Mouse (Mus musculus) layer of hippocampus, adult 18-20 months (tissue): ENCODE measurements around the gene Slit3. TPM values are rescaled to one million over a fixed set of nuclear protein-coding genes. Genes with fewer than 3 reads are reported as not detected.
A peak's percentile ranks its signal among the peaks of the same experiment; 100 is the strongest.

Source experiments
- DNase-seq, 2 experiments: peaks; one replicate each; pipeline ENCODE4 v3.0.0; 2022; ENCODE audit warnings: low spot score in 2 of 2
- total RNA-seq, 2 experiments: library from RNA; stranded (reverse); gene quantifications; 2 replicates each; pipeline ENCODE4 v1.2.3; 2021

Slit3 gene
- total RNA-seq, 2 experiments from 2014 or later: 91.5 to 93.5 TPM

DNA sequence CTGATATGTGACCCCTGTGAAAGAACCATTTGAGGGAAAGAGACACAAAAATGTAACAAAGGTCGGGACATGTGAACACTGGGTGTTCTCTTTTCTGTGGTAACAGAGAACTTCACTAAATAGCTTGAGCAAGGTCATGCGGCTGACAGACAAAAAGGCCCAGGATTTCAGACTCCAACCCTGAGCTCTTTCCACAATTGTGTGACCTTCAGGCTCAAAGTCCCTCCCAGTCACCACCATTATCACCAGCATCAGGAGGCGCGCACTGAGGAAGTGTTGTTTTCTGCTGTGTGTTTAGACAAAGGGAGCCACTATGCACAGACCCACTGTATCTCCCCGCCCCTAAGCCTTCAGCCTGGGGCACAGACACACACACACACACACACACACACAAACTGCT lies 181.2 kb downstream of the Slit3 start:
- no peak for DNase-seq

DNA sequence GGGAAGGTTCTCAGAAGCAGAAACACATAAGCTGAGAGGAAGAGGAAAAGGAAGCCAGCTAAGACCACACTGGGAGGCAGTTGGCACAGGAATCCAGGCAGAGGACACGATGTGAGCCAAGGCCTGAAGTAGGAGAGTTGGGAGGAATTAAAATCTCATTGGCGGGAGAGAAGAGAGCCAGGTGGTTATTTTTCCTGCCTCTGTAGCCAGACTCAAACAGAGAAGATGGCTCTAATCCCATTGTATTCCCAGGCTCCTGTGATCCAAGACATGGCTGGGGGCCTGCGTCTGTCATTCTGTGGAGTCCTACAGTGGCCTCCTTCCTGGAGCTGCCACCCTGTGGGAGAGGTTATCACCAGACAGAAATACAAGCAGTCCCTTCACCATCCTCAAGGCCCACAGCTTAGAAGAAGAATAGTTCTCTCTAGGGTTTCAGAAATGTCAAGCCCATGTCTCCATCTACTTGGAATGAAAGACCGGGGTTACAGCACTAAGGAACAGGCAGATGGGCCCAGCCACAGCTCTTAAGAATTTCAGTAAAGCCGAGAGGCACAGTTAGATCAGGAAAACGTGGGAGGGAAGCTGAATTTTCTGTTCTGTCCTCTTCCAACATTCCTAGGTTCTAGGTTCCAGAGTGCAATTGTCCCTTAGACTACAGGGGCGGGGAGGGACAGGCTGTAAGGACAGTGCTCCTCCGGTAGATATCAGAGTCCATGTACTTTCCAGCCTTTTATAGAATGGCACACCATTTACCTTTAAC lies 183.4 kb downstream of the Slit3 start:
- DNase-seq: peak in 1 of 2 experiments; percentile 32

DNA sequence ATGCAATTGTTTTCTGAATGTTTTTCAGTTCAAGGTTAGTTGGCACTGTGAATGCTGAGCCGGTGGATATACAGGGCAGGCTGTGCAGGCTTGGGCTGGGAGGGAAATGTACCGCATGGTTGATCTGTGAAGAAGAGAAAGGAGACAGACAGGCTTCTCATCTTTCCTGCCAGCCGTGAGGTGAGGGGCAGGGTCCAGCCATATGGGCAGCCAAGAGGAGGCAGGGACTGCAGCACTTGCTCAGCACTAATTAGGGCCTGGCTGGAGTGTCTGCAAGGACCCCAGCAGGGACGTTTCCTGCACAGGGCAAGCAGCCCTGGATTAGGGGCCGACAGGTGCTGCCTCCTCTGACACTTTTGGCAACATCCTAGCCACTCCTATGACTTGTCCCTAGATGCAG lies 184.1 kb downstream of the Slit3 start:
- no peak for DNase-seq

DNA sequence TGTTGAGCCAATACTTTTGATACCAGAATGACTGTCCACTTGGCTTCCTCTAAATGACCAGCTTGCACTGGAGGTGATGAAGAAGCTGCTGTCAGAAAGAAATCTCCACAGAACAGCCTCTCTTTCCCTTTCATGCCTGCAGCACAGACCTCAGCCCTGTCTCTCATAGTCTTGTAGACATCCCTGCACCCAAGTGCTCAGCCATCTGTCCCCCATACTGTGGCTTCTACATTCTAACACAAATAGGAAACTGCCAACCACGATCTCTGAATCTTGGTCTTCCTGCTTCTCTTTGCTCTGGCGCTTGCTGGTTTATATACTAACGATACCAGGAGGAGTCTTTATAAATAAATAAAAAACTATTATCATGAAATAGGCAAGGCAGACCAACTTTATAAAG lies 184.9 kb downstream of the Slit3 start:
- peak; percentile 50 to 77 for DNase-seq

DNA sequence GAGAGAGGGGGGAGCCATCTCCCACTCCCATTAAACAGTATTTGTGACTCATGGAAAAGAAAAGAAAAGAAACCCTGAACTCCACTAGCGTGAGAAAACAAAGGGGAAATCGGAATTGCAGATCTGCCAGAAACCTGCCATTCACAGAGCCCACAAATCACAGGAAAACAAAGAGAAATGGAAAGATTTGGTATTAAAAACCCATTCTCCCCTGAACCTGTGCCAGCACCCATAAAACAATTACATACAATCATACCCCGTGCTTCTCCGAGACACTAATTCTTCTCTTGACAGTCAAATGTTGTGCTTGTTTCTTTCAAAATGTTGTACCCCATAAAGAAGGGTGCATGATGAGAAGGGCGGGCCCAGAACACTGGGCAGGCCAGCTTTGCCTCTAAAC lies 185.9 kb downstream of the Slit3 start:
- no peak for DNase-seq

DNA sequence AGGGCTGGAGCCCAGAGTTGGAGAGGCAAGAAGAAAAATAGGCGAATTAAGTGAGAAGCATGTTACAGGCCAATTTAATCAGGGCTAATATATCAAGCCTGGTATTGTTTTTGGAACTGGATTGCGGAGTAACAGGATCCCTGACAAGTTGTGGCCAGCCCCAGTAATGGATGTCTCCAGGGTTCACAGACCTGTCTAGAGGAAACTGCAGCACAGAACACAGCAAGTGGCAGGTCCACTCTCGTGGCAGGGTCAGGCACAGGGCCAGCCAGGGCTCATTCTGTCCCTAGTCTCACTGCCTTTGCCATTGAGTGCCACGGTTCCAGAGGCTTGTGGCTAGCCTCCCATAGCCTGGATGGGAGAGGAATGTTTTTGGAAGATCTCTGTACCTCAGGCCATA lies 187.0 kb downstream of the Slit3 start:
- DNase-seq: no peak

DNA sequence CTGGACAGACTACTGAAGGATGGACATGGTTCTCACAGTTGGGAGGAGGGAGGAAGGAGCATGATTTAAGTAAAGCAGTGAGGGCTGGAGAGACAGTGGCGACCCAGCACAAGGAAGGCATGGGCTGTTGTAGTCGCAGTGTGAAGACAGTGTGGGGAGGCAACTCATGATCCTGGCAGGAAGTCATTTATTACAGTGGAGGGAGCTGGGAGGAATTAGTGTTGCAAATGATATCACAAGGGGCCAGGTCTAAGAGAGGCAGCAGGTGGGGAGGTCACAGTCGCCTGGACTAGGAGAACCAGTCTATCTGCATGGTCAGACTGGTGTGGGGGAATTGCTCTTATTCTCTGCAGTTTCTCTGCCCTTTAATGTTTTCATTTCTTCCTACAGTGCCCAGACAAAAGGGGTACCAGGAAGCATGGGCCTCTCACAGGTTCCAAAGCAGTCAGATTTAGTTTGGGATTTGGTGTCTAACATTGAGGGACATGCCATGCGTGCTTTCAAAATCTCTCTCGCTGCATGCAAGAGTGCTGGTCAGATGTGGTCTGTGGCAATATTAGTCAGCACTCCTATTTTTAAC lies 194.5 kb downstream of the Slit3 start:
- DNase-seq: no peak

DNA sequence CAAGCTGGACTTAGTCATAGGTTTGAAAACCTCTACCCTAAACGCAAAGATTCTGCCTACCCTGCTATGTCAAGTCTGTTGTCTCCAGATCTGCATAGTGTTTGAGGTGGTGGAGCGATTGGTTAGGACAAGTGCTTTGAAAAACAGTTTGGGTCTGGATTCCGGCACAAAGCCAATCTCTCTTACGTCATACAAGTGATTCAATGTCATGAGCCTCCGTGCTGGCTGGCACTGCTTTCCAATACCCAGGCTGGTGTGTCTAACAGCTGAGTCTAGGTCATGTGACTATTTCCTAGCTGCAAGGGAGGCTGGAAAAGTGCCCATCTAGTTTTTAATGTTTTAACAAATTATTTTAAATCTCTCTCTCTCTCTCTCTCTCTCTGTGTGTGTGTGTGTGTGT lies 196.2 kb downstream of the Slit3 start:
- peak in 1 of 2 experiments; percentile 61 for DNase-seq

DNA sequence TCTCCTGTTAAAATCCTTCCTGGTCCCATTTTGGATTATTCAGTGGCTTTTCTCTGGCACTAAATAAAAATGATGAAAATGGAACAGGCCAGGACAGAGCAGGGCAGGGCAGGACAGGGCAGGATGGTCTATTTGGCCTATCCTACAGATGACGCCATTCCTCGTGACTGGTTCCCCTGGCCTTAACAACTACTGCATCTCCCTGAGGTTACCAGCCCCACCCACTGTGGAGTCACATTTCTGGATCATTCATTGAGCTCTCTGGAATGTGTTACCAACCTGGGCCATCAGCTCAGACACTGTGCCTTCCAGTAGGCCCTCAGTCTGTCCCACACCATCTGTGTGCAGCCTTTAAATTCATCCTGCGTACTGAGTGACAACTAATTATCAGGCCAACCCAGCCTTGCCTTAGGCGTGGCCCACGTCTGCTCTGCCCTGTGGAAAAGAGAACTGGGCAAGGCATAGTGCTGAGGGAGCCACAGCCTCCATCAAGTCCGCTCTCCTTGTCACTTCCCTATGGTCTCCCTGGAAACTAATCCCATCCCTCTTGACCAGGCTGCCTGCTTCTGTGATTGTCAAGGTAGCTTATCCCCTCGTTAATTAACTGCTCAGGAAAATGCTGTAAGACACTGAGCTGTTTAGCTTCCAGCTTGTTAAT lies 196.9 kb downstream of the Slit3 start:
- peak in 1 of 2 experiments; percentile 38 for DNase-seq

DNA sequence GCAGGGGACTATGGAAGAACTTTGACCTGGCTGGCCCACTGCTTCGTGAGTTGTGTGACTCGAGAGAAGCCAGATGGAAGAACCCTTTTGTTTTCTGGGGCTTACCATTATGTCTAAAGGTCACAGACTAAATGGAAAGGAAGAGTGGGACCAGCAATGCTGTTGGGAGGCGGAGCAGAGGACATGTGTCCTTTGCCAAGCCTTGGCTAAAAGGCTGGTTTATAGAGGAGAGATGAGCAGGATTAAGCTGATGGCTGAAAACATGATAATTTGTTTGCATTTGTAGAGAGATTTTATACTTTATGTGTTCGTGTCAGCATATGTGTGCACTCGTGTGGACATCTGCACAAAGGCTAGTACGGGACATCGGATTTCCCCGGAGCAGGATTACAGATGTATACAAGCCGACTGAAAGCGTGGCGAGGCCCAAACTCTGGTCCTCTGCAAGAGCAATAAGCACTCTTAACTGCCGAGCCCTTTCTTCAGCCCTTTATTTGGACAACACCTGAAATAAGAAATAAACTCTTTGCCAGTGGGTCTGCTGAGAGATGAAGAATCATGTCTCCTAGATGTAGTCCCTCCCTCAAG lies 197.5 kb downstream of the Slit3 start:
- no peak for DNase-seq

DNA sequence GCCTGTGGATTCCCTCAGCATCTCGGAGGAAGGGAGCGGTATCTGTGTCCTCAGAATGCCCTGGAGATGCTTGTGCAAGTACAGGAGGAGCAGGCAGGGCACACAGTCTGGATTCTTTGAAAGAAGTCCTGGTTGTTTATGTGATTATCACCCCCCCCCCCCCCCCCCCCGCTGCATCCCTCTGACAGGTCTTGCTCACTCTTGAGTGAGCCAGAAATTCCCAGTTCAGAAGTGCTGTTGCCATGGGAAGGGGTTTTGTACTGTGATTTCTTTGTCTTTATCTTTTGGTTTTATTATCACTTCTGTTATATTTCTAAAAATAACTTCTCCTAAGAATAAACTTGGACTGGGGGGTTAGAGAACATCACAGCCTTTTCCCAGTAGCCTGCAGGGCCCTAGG lies 199.5 kb downstream of the Slit3 start:
- DNase-seq: no peak

DNA sequence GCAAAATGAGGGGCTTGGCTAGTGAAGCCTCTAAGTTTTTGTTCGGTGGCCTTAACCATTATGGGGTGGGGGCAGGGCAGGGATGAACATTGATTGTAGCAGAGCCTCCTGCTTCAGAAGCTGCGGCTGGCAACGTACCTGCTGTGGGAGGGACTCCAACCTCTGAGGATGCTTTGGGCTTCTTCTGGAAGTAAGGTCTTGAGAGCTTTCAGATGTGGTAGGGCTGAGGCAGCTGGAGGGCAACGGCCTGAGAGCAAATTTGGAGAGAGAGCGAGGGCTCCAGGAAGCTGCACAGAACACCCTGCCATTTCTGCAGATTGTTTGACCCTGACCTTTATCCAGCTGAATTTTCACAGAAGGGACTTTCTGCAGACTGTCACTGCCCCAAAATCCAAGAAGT lies 203.4 kb downstream of the Slit3 start:
- DNase-seq: no peak

DNA sequence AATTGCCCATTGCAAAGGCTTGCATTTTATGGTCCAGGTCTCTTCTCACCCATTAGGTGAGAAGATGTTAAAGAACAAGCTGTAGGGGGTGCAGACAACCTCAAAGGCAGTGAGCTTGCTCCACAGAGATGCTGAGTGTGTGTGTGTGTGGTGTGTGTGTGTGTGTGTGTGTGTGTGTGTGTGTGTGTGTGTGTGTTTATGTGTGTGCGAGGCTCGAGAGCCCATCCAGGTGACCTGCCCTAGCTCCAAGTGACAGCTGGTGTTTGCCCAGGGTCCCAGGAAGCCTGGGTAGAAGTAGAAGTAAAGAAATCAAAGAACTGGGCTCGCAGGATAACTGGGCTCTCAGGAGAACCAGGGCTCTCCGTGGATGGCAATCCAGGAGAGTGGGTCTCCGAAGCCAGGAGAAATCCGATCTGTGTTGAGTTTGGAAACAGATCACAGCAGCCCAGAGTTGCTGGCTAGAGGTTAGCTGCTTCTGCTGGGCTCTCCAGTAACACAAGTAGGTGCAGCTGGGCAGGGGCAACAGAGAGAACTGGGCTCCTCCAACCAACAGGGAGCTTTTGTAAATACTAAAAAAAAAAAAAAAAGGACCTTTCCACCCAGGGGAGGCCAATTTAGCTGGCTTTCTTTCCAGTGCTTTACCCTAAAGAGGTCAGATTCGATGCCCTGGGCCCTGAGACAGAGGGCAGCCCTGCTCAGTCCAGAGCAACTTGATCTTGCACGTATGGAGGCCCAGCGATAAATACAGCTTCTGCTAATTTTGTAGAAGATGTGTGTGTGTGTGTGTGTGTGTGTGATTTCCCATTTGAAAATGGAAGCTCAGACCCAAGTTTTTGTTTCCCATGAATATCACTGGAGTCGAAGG lies 204.3 kb downstream of the Slit3 start:
- DNase-seq: no peak

DNA sequence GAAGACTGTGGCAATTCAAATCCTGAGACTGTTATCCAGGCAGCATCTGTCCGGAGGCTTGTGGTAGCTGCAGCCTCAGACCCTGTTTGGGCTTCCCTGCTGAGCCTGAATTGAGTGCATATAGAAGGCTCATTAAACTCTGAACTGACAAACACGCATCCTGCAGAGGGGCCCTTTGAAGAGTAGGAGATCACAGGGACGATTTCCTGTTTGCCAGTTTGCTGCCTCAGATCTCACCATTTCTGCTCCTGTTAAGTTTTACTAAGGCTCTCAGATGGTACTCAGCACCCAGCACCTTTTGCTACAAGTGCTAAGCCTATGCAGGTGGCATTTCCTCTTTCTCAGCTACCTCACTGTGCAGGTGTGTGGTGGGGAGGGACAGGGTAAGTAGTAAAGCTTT lies 205.3 kb downstream of the Slit3 start:
- no peak for DNase-seq

DNA sequence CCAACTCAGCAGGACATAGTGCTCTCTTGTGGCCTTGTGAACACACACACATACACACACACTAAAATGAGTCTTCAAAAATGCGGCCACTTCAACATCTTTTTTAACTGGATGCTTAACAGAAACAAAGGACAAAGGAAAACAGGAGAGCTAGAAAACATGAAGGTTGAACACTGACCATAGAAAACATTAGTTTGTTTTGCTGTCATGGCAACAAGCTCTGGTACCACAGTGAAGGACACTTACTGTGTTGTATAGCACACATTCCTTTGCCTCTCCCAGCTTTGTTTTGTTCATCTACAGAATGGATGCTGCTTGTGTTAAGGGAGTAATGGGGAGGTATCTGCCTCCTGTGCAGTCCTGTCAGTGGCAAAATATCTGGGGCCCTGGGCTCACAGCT lies 206.9 kb downstream of the Slit3 start:
- no peak for DNase-seq

DNA sequence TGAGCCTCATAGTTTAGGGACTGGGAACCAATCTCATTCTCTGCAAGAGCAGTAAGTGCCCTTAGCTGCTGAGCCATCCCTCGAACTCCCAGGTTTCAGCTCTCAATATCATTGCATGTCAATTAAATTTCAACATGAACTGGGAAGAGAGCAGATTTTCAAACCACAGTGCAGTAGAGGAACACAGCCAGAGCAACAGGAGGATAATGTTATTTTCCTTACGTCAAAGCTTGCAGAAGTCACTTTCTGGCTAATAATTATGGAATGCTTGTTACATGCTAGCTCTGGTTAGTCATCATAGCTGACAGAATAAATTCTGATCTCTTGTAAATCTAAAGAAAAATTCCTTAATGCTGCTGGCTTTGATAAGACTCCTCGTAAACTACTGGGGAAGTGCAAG lies 210.5 kb downstream of the Slit3 start:
- no peak for DNase-seq

DNA sequence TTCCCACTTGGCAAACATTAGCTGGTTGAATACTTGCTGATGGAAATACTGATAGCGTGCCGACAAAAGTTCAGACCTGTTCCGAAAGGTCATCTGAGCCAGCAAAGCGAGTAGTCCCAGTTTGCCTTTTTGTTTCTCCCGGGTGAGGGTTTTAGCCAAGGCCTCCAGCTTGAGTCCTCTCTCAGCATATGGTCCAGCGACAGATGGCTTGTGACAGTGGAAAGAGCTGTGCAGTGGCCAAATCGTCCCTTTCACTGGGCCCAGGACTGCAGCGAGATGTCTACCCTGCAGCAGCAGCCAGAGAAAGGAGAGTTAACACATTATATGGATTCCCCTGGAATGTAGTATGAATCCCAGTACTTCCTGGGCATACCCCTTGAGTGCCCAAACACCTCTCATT lies 215.5 kb downstream of the Slit3 start:
- no peak for DNase-seq

DNA sequence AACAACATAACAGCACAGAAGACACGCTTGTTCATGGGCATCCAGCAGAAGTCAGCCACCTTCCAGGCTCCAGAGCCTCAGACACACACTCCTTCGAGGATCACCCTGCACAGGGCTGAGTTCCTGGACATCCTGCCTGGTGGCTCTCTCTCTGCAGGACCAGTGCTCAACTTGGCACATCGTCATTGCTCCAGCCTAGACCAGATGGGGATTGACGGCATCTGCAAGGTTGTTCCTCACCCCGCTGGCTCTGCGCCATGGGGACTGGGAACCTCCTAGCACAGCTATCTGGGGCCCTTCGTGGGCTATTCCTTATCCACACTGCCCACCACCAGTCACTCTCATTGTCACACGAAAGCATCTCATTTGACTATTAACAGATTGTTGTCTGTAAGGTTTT lies 216.5 kb downstream of the Slit3 start:
- no peak for DNase-seq

DNA sequence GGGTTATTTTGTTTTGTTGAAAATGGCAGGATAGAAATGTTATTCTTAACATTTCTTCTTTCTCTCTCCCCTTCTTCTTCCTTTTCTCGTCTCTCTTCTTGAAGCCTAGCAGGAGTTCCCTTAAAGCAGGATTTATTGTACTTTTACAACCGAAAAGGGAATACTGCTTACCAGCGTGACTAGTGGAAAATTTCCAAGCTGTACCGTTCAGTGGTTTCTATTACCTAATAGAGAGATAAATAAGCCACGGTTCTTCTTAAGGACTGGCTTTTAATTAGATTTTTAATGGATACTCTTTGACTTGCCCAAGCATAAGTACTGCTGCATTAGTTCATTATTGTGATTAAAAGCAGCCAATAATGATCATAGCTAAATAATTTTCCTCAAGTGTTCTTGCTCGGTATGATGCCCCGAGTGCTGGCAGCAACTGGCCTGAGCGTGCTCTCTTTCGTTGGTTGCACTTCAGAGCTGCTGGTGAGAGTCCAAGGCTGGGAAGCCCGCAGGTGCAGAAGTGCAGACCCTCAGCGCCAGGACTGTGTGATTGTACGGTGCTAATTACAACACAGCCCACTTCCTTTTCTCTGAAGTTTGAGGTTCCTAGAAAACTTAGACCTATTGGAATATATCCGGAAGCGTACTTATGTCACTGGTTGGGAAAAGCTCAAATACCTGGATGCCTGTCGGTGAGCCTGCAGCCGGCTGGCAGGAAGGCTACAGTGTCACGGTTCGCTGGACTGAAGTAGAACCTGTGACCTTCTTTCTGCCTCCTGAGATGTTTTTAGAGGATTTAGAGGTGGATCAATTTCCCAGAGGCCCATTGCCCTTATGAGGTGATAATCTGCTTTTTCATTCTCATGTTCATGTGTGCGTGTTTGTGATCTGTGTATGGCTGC lies 217.1 kb downstream of the Slit3 start:
- no peak for DNase-seq

DNA sequence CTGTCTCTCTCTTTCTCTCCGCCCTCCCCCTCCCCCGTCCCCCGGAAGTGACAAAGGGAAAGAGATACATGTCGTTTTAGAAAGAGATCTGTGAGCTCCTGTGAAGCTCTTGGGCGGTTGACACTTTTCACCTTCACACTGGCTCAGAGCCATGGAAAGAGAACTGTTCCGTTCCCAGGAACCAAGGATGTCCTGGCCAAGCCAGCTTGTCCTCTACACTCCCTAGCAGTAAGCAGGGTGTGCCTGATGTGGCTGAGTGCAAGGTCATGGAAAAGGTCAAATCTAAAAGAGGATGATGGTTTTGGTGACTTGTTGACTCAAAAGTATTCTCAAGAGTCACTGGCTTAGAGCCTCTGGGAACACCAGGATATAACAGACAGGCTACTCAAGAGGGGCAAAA lies 219.7 kb downstream of the Slit3 start:
- DNase-seq: no peak
